Mouse (Mus musculus): Measurements from ENCODE around the gene Tm9sf2.
A peak's percentile ranks its signal among the peaks of the same experiment; 100 is the strongest.
"Not testable (repeated sequence)": the region's sequence is repeated elsewhere in the genome, so short reads cannot be mapped to it uniquely, and the experiment has no call there.

Tm9sf2 gene

GRCm38 (mm10) chr14:122106822-122107468 lies at the start of gene Tm9sf2:
Gene Tm9sf2 (plus strand): TSS chr14:122107038.
- DNase-seq, result peak; percentile 95 to 97

DNA sequence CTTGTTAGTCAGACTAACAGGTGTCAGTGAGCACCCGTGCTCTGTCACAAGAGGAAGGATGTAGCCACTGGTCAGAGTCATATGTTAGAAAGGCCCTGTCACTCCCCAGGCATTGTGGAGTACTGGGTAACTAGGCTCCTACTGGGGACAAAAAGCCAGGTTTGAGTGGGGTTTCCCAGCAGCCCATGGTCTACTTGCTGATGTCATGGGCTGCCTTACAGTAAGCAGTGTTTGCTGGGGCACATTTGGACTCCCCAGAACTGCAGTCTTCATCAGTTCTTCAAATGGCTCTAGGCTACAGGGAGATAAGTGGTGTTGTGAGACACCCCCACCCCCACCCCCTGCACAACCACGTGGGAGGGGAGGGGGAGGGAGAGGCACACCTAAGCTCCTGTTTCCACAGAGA lies 48.9 kb upstream of the Tm9sf2 start:
- DNase-seq, result no peak

- peak; percentile 78 to 88 for DNase-seq
Observed at GRCm38 (mm10) chr14:122060642-122061041, 46.2 kb upstream of the Tm9sf2 start.

GRCm38 (mm10) chr14:122061376-122061775 lies 45.5 kb upstream of the Tm9sf2 start:
- no peak for DNase-seq

- no peak for DNase-seq
Observed at GRCm38 (mm10) chr14:122062411-122063090, 44.3 kb upstream of the Tm9sf2 start.

GRCm38 (mm10) chr14:122063599-122063998 lies 43.2 kb upstream of the Tm9sf2 start:
- no peak for DNase-seq

DNA sequence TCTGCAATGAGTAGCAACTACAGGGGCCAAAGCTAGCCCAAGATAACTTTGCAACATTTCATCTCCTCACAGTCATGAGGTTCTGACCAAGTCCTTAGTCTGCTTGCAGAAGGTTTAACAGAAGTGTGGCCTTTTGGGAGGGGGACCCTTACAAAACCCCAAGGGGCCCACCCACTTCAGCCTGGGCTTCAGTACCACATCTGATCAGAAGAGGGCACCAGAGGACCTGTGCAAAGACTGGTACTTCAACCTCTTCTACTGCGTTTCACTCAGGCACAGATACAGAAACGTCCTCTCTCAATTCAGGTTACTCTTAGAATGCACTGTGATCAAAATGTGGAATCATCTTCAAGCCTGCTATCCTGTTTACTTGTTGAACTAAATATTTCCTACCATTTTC lies 42.3 kb upstream of the Tm9sf2 start:
- peak; percentile 61 to 82 for DNase-seq

DNA sequence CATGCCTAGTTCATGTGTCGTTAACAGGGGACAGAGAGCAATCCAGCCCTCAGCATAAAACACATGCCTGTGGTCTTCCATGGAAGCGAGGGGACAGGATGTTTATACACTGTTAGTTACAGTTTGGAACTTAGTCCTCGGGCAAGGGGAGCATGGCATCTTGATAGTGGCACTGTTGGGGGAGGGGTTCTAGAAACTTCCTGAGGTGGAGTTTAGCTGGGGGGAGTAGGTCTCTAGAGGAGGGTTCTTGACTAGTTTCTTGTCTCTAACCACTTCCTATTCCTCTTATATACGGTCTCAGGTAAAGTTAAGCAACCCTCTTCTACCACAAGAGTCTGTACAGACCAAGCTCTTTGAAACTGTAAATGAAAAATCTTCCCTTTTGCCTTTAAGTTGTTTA lies 40.6 kb upstream of the Tm9sf2 start:
- peak in 1 of 2 experiments; percentile 35 for DNase-seq

GRCm38 (mm10) chr14:122068036-122068435 lies 38.8 kb upstream of the Tm9sf2 start:
- DNase-seq, result not testable (repeated sequence)

DNA sequence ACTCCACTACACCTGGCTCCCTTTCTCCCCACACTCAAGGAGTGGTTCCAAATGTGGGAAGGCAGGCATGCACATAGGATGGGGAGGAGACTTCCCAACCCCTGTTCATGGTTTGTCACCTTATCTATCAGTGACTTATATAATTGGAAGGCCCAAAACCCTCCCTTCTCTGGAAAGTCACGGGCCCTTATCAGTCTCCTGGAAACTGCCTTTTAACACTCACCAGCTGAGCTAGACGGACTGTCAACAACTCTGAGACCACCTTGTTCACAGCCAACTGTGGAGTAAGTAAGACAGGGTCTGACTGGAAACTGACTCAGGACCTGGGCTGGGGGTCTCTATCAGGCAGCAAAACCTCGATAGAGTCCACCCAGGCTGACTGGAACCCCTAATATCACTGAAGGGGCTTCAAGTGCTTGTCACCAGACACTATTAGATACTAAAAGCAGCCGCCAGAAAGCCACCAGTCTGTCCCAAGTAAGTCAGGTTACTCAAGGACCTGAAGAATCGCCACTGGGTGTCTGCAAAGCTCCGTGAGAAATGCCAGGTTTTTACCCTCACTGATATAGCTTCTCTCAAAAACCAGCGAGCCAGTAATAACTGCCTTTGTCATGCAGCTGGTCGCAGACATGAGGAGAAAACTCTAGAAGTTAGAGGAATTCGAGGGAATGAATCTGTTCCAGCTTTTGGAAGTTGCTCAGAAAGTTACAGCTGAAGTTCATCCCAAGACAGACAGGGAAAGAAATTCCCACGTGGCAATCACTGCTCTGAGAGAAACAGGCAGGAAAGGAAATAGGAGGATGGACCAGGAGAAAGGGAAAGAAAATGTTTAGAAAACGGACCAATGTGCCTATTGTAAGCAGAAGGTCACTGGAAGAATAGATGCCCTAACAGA lies 37.8 kb upstream of the Tm9sf2 start:
- DNase-seq, result no peak

- DNase-seq, result no peak
Observed at GRCm38 (mm10) chr14:122069948-122070347, 36.9 kb upstream of the Tm9sf2 start.

DNA sequence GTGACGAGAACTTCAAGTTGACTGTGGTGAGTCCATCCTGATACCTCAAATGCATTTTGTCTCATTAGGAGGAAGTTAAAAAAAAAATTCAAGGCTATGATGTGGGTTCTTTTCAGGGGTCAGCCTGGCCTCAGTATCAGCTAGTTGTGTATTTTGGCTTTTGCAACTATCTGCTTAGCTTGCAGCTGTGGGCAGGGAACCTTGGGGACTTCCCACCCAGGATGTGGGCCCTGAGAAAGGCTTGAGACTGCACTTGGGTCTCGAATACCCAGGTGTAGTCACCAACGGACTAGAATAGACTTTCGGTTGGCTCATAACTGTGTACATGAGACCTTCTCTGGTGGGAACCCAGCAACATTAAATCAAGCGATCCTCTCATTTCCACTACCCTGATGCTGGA lies 33.4 kb upstream of the Tm9sf2 start:
- DNase-seq, result no peak

GRCm38 (mm10) chr14:122074360-122074759 lies 32.5 kb upstream of the Tm9sf2 start:
- DNase-seq, result peak; percentile 29 to 49

DNA sequence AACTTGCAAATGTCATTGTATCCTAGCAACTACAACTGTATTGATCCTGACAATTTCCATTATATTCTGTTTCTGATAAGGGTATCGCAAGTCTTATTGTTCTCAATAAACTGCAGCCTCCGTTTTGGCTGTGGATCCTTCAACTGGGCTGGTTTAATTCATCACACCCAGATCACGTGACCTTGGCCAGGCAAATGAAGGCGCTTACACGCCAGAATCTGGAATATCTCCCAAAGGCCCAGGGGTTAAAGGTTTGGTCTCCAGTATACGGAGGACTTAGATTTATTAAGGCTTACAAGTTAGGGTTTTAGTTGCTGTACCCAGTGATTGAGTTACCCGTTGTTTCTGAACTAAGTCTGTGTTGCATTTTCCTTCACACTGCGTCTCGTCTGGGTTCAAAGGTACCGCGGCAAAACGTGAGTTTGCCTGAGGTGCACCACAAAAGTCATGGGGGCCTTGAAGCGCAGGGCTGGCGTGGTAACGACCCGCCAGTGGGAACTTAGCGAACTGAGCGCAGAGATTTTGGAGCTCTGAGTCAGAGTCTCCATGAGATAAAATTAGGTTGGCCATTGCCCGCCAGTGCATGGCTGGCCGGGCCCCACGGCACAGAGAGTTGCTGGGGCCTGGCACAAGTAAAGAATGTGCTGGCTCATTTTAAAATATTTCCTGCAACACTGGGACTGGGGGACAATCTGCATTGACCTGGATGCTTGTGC lies 31.2 kb upstream of the Tm9sf2 start:
- no peak for DNase-seq

GRCm38 (mm10) chr14:122077017-122077416 lies 29.8 kb upstream of the Tm9sf2 start:
- no peak for DNase-seq

DNA sequence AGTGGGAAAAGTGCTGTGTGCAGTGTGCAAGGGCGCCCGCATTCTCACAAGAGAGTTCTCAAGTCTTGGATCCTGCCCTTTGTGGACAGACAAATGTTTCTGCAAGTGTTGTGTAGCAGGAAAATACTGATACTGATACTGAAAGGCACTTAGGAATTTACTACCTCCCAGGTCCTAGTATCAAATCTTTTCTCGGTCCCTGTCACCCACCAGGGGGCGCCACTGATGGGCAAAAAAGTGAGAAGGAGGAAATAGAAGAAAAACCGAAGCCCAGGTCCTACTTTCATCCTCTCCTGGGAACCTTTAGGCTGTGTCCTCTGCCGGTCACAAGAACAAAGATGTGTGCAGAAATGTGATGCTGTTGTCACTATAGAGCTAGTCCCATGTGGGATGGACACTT lies 27.4 kb upstream of the Tm9sf2 start:
- DNase-seq, result peak; percentile 35 to 71

- DNase-seq, result no peak
Observed at GRCm38 (mm10) chr14:122079921-122080320, 26.9 kb upstream of the Tm9sf2 start.

GRCm38 (mm10) chr14:122081308-122081707 lies 25.5 kb upstream of the Tm9sf2 start:
- DNase-seq, result no peak

DNA sequence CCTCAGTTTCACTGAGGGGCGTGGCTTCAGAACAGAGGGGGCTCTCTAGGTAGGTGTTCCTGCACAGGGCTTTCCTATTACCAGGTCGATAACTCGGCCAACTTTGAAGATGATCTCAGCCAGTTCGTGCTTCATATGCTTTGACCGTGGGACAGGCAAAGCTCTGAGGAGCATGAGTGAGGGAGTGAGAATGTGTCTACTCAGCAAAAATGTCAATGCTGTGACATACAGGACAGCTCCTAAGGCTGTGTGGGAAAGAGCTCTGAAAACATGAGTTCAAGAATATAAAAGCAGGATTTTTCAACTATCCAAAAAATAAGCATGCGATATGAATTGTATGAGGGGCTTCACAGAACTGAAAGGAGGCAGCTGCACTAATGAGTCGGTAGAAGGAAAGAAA lies 23.3 kb upstream of the Tm9sf2 start:
- no peak for DNase-seq

- no peak for DNase-seq
Observed at GRCm38 (mm10) chr14:122087956-122088355, 18.9 kb upstream of the Tm9sf2 start.

DNA sequence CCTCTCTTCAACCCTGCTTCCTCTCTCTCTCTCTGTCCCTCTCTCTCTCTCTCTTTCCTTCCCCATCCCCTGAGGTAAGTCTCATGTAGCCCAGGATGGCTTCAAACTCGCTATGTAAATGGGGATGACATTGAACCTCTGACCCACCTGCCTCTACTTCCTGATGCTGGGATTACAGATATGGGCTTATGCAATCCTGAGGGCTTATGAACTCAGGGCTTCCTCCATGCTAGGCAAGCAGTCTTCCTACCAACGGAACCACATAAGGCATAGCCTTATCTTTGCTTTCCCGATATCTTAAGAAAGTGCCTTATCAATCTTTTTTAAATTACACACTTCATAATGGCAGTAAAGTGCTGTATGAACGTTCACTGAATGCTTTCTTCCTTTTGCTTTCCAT lies 14.5 kb upstream of the Tm9sf2 start:
- no peak for DNase-seq

- no peak for DNase-seq
Observed at GRCm38 (mm10) chr14:122096331-122096730, 10.5 kb upstream of the Tm9sf2 start.

GRCm38 (mm10) chr14:122099584-122099983 lies 7.3 kb upstream of the Tm9sf2 start:
- no peak for DNase-seq
